Comparison of ENCODE assay signal across 8 mouse cellular contexts in the genomic region with DNA sequence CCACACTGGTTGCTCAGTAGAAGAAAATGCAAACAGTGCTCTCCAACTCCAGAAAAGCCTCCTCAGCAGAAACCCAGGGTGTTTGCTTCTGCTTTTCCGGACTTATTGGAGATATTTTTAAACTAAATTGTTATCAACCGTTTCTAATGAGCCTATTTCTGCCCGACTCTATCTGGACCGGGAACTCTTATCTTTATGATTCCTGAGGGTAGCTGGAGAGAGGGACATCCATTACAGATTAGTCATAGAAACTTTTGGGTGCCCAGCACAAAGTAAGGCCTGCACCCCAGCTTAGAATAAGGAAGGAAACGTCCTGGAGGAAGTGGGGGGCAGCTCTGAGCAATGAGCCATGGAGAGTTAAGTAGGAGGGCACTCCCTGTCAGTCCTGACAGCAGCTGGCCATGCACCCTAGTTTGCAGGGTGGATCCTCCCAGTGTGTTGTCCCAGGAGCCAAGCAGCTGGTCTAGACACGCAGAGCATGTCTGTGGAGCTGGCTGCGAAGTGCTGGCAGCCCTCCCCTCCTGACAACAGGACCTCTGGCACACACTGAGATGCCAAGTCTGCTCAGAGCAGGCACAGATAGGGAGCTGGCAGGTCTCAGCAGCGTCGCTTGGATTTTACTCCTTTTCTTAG. TPM values are rescaled to one million over a fixed set of nuclear protein-coding genes. Genes with fewer than 3 reads are reported as not detected.
DNase-seq lines count a peak whose midpoint lies in the region; ATAC-seq and TF ChIP-seq lines count a peak whose summit lies in the region.

No protein-coding gene starts in this region.

- no peak overlapping the region for H3K27ac ChIP-seq in left cerebral cortex, adult 2 months
- H3K27ac ChIP-seq in limb, embryonic 14.5 days (replicated peaks; ENCODE audit: low read depth, low read length), result 0 out of 2 replicates have a peak overlapping the region, but pooled peaks have one; percentile 7
- H3K27ac ChIP-seq in stomach, embryonic 14.5 days (ENCODE audit: low read length), result peak overlapping the region; percentile 4; the same call in 1 of the 2 replicates

- no peak for TF ChIP-seq POLR2A in limb, embryonic 14.5 days (IDR thresholded peaks at IDR 0.05; ENCODE audit: borderline replicate concordance, extremely low read depth, insufficient read depth, insufficient read length)

- H3K4me1 ChIP-seq in limb, embryonic 14.5 days (ENCODE audit: control insufficient read depth, insufficient read depth, low read length), result peaks cover 77% of the 10 kb centered on the region
- H3K4me1 ChIP-seq in stomach, embryonic 14.5 days (ENCODE audit: control insufficient read depth, insufficient read depth, low read length), result peaks cover 33% of the 10 kb centered on the region

- no peak for ATAC-seq in limb, embryonic 14.5 days (ENCODE audit: low FRiP score, low read depth)
- no peak for ATAC-seq in stomach, embryonic 14.5 days (ENCODE audit: insufficient number of reproducible peaks, insufficient read depth, low FRiP score, low read depth)
- no peak for ATAC-seq in megakaryocyte-erythroid progenitor cell, adult 5-6 weeks (replicated peaks; ENCODE audit: low FRiP score, low TSS enrichment, poor library complexity, severe bottlenecking)

- H3K9me3 ChIP-seq in limb, embryonic 14.5 days (ENCODE audit: control insufficient read depth, low read length), result no peaks in the 10 kb centered on the region
- no peaks in the 10 kb centered on the region for H3K9me3 ChIP-seq in stomach, embryonic 14.5 days (ENCODE audit: control insufficient read depth, low read depth, low read length)

- no peak for TF ChIP-seq CTCF in left cerebral cortex, adult 2 months (IDR thresholded peaks at IDR 0.05)

- H3K4me2 ChIP-seq in limb, embryonic 14.5 days (replicated peaks; ENCODE audit: low read depth, low read length, severe bottlenecking), result no peak overlapping the region
- no peak overlapping the region for H3K4me2 ChIP-seq in stomach, embryonic 14.5 days (replicated peaks; ENCODE audit: low read depth, low read length)

- H3K9ac ChIP-seq in limb, embryonic 14.5 days (ENCODE audit: low read depth, low read length, severe bottlenecking), result no peak overlapping the region
- no peak overlapping the region for H3K9ac ChIP-seq in stomach, embryonic 14.5 days (replicated peaks; ENCODE audit: low read depth, low read length)

- H3K36me3 ChIP-seq in limb, embryonic 14.5 days (ENCODE audit: control insufficient read depth, insufficient read depth, low read length), result peaks cover 15% of the 10 kb centered on the region; the same call in 1 of the 2 replicates
- H3K36me3 ChIP-seq in stomach, embryonic 14.5 days (ENCODE audit: control insufficient read depth, insufficient read depth, low read length), result peaks cover 17% of the 10 kb centered on the region

- intact Hi-C loops in left cerebral cortex, postnatal 14 days (cut with DNase I), result no loop called here
- intact Hi-C loops in left cerebral cortex, adult 2 months (cut with DNase I), result no loop called here
- intact Hi-C loops in gastrocnemius, postnatal 36 days (cut with DNase I), result no loop called here

- H3K27me3 ChIP-seq in limb, embryonic 14.5 days (ENCODE audit: control insufficient read depth, insufficient read depth, low read length), result no peaks in the 10 kb centered on the region
- H3K27me3 ChIP-seq in stomach, embryonic 14.5 days (ENCODE audit: control insufficient read depth, insufficient read depth, low read length), result no peaks in the 10 kb centered on the region

- H3K4me3 ChIP-seq in left cerebral cortex, adult 2 months, result no peak overlapping the region
- H3K4me3 ChIP-seq in limb, embryonic 14.5 days (replicated peaks; ENCODE audit: low read length), result no peak overlapping the region
- no peak overlapping the region for H3K4me3 ChIP-seq in stomach, embryonic 14.5 days (ENCODE audit: low read depth, low read length)

- WGBS in limb, embryonic 14.5 days, result 53% methylated on average over 9 of the region's 9 CpGs
- 49% methylated on average over 9 of the region's 9 CpGs for WGBS in stomach, embryonic 14.5 days

- DNase-seq in adrenal gland, adult 2 months, result peak; percentile 32
- DNase-seq in adrenal gland, postnatal 25 days, result no peak
- DNase-seq in left cerebral cortex, postnatal 14 days (ENCODE audit: low spot score in 2 of 2), result peak; percentile 20 to 42
- no peak for DNase-seq in left cerebral cortex, adult 2 months (ENCODE audit: extremely low spot score in 1 of 2, low spot score in 2 of 2)
- DNase-seq in gastrocnemius, postnatal 36 days, result peak; percentile 55 to 68
- no peak for DNase-seq in limb, embryonic 14.5 days (ENCODE audit: low spot score)

RNA-seq across cellular contexts. Expression of a gene that starts 4.2 kb away (rescaled TPM):
- total RNA-seq in adrenal gland, adult 2 months (2021), result 10 to 100 TPM; 30.7 to 69.6 TPM
- polyA plus RNA-seq in adrenal gland, adult 2 months (2012; rRNA removed), result 80.5 and 129 TPM in 2 replicates
- total RNA-seq in adrenal gland, postnatal 25 days (2021), result 26.5 and 32.9 TPM in 2 replicates
- 1 to 10 TPM; 3.5 TPM for total RNA-seq in left cerebral cortex, postnatal 14 days (2021)
- total RNA-seq in left cerebral cortex, adult 2 months (2021), result 1 to 10 TPM; 3.8 to 5.1 TPM
- total RNA-seq in gastrocnemius, postnatal 36 days (2021), result 10 to 100 TPM; 14.1 to 17.1 TPM
- 146 and 183 TPM in 2 replicates for polyA plus RNA-seq in limb, embryonic 14.5 days (2012; rRNA removed)
- polyA plus RNA-seq in limb, embryonic 14.5 days (2014; fragmentation: Nextera tagmentation; extraction: Ambion mirVana), result 99.3 and 128 TPM in 2 replicates
- polyA plus RNA-seq in stomach, embryonic 14.5 days (2014; fragmentation: Nextera tagmentation; extraction: Ambion mirVana), result 123 and 134 TPM in 2 replicates
- total RNA-seq in megakaryocyte-erythroid progenitor cell, adult 5-6 weeks (2014; fragmentation: Nextera tagmentation), result 0.28 TPM in 1 of 2 replicates, not detected in the other
- 0.72 and 1.5 TPM in 2 replicates for total RNA-seq in megakaryocyte-erythroid progenitor cell, adult 5-6 weeks (2017)

Comparison
In these comparisons a context has a peak if more than half of its experiments do, and no peak if none do; other contexts are left out.
1. DNase-seq: peak in adrenal gland, adult 2 months (single experiment), left cerebral cortex, postnatal 14 days (2 of 2) and gastrocnemius, postnatal 36 days (2 of 2); none in adrenal gland, postnatal 25 days (single experiment), left cerebral cortex, adult 2 months (0 of 2) and limb, embryonic 14.5 days (single experiment).